Mouse (Mus musculus): ENCODE data around the gene Eftud2. TPM values are rescaled to one million over a fixed set of nuclear protein-coding genes. Genes with fewer than 3 reads are reported as not detected.

Eftud2 gene
- polyA plus RNA-seq, 1 experiment from 2014 or later = 167 TPM

GRCm38 (mm10) chr11:102835549-102835948 lies 45.2 kb downstream of the Eftud2 start, which contains the start of gene Higd1b:
Gene Higd1b, plus strand, starts transcription at chr11:102835849.
- no peak for ATAC-seq (ENCODE audit: insufficient number of reproducible peaks, low FRiP score, low TSS enrichment, low read depth)
- Histone ChIP-seq H3K4me3 (replicated peaks) (no peak within 1 kb of the TSS), H3K36me3 (peaks cover 40% of the 10 kb centered on the region), H3K9me3 (replicated peaks) (no peaks in the 10 kb centered on the region), H3K9ac (no peak within 1 kb of the TSS), H3K4me1 (0 out of 2 replicates have a peak, but pooled peaks cover 4% of the 10 kb centered on the region), H3K4me2 (replicated peaks) (no peak within 1 kb of the TSS), H3K27me3 (no peaks in the 10 kb centered on the region), H3K27ac (replicated peaks) (no peak within 1 kb of the TSS)
- WGBS = 61% methylated on average over 4 of the region's 4 CpGs

- no peak overlapping the region for H3K27ac ChIP-seq (replicated peaks)
- H3K9me3 ChIP-seq (replicated peaks) = no peaks in the 10 kb centered on the region
- H3K4me2 ChIP-seq (replicated peaks) = no peak overlapping the region
- no peaks in the 10 kb centered on the region for H3K27me3 ChIP-seq
- H3K4me1 ChIP-seq = 0 out of 2 replicates have a peak, but pooled peaks cover 4% of the 10 kb centered on the region
- no peak for ATAC-seq (ENCODE audit: insufficient number of reproducible peaks, low FRiP score, low TSS enrichment, low read depth)
- 83% methylated on average over 10 of the region's 10 CpGs for WGBS
- H3K36me3 ChIP-seq = peaks cover 27% of the 10 kb centered on the region
- H3K4me3 ChIP-seq (replicated peaks) = no peak overlapping the region
- no peak overlapping the region for H3K9ac ChIP-seq
Observed at GRCm38 (mm10) chr11:102834219-102834618, 46.6 kb downstream of the Eftud2 start.

GRCm38 (mm10) chr11:102832700-102833297 lies 48.0 kb downstream of the Eftud2 start:
- Histone ChIP-seq H3K9me3 (replicated peaks) (no peaks in the 10 kb centered on the region), H3K4me3 (replicated peaks) (no peak overlapping the region), H3K4me2 (replicated peaks) (no peak overlapping the region), H3K27me3 (no peaks in the 10 kb centered on the region), H3K9ac (no peak overlapping the region), H3K36me3 (peaks cover 13% of the 10 kb centered on the region), H3K27ac (replicated peaks) (no peak overlapping the region), H3K4me1 (0 out of 2 replicates have a peak, but pooled peaks cover 4% of the 10 kb centered on the region)
- 48% methylated on average over 18 of the region's 18 CpGs for WGBS
- ATAC-seq (ENCODE audit: insufficient number of reproducible peaks, low FRiP score, low TSS enrichment, low read depth) = no peak

- Histone ChIP-seq H3K36me3 (no peaks in the 10 kb centered on the region), H3K27ac (replicated peaks) (no peak overlapping the region), H3K9me3 (replicated peaks) (no peaks in the 10 kb centered on the region), H3K9ac (no peak overlapping the region), H3K4me3 (replicated peaks) (no peak overlapping the region), H3K4me2 (replicated peaks) (no peak overlapping the region), H3K4me1 (0 out of 2 replicates have a peak, but pooled peaks cover 4% of the 10 kb centered on the region), H3K27me3 (no peaks in the 10 kb centered on the region)
- 75% methylated on average over 4 of the region's 4 CpGs for WGBS
- ATAC-seq (ENCODE audit: insufficient number of reproducible peaks, low FRiP score, low TSS enrichment, low read depth) = no peak
Observed at GRCm38 (mm10) chr11:102830276-102830675, 50.5 kb downstream of the Eftud2 start.

- ATAC-seq (ENCODE audit: insufficient number of reproducible peaks, low FRiP score, low TSS enrichment, low read depth) = no peak
- no peak overlapping the region for H3K27ac ChIP-seq (replicated peaks)
- H3K4me1 ChIP-seq = no peaks in the 10 kb centered on the region
- no peak overlapping the region for H3K4me3 ChIP-seq (replicated peaks)
- WGBS = 37% methylated on average over 4 of the region's 4 CpGs
- no peak overlapping the region for H3K9ac ChIP-seq
- H3K36me3 ChIP-seq = no peaks in the 10 kb centered on the region
- H3K4me2 ChIP-seq (replicated peaks) = no peak overlapping the region
- no peaks in the 10 kb centered on the region for H3K27me3 ChIP-seq
- H3K9me3 ChIP-seq (replicated peaks) = no peaks in the 10 kb centered on the region
Observed at GRCm38 (mm10) chr11:102827097-102827496, 53.7 kb downstream of the Eftud2 start.

- ATAC-seq (ENCODE audit: insufficient number of reproducible peaks, low FRiP score, low TSS enrichment, low read depth) = no peak
- Histone ChIP-seq H3K9ac (no peak overlapping the region), H3K27ac (replicated peaks) (no peak overlapping the region), H3K4me3 (replicated peaks) (no peak overlapping the region), H3K27me3 (no peaks in the 10 kb centered on the region), H3K9me3 (replicated peaks) (no peaks in the 10 kb centered on the region), H3K4me2 (replicated peaks) (no peak overlapping the region), H3K4me1 (no peaks in the 10 kb centered on the region), H3K36me3 (no peaks in the 10 kb centered on the region)
- 73% methylated on average over 2 of the region's 2 CpGs for WGBS
Observed at GRCm38 (mm10) chr11:102826476-102826875, 54.3 kb downstream of the Eftud2 start.

- WGBS = 56% methylated on average over 6 of the region's 6 CpGs
- ATAC-seq (ENCODE audit: insufficient number of reproducible peaks, low FRiP score, low TSS enrichment, low read depth) = no peak
- Histone ChIP-seq H3K4me2 (replicated peaks) (no peak overlapping the region), H3K27me3 (no peaks in the 10 kb centered on the region), H3K4me3 (replicated peaks) (no peak overlapping the region), H3K36me3 (no peaks in the 10 kb centered on the region), H3K4me1 (peaks cover 20% of the 10 kb centered on the region), H3K9ac (no peak overlapping the region), H3K9me3 (replicated peaks) (no peaks in the 10 kb centered on the region), H3K27ac (replicated peaks) (no peak overlapping the region)
Observed at GRCm38 (mm10) chr11:102821231-102821630, 59.6 kb downstream of the Eftud2 start.

GRCm38 (mm10) chr11:102820432-102820831 lies 60.4 kb downstream of the Eftud2 start:
- Histone ChIP-seq H3K9ac (no peak overlapping the region), H3K27me3 (no peaks in the 10 kb centered on the region), H3K9me3 (replicated peaks) (no peaks in the 10 kb centered on the region), H3K4me3 (replicated peaks) (no peak overlapping the region), H3K4me1 (peaks cover 26% of the 10 kb centered on the region), H3K4me2 (replicated peaks) (no peak overlapping the region), H3K27ac (replicated peaks) (no peak overlapping the region), H3K36me3 (no peaks in the 10 kb centered on the region)
- 14% methylated on average over 3 of the region's 3 CpGs for WGBS
- no peak for ATAC-seq (ENCODE audit: insufficient number of reproducible peaks, low FRiP score, low TSS enrichment, low read depth)

GRCm38 (mm10) chr11:102819783-102820385 lies 60.9 kb downstream of the Eftud2 start:
- peaks cover 26% of the 10 kb centered on the region for H3K4me1 ChIP-seq
- no peaks in the 10 kb centered on the region for H3K9me3 ChIP-seq (replicated peaks)
- H3K4me3 ChIP-seq (replicated peaks) = peak overlapping the region; percentile 84
- ATAC-seq (ENCODE audit: insufficient number of reproducible peaks, low FRiP score, low TSS enrichment, low read depth) = no peak
- H3K9ac ChIP-seq = no peak overlapping the region
- H3K4me2 ChIP-seq (replicated peaks) = peak overlapping the region; percentile 80
- H3K27me3 ChIP-seq = no peaks in the 10 kb centered on the region
- H3K36me3 ChIP-seq = no peaks in the 10 kb centered on the region
- 3% methylated on average over 14 of the region's 14 CpGs for WGBS
- H3K27ac ChIP-seq (replicated peaks) = peak overlapping the region; percentile 98

GRCm38 (mm10) chr11:102819021-102819782 lies 61.6 kb downstream of the Eftud2 start, which contains the start of gene Gjc1:
Gene Gjc1, minus strand, starts transcription at chr11:102819700.
- Histone ChIP-seq H3K27ac (replicated peaks) (peak within 1 kb of the TSS; percentile 98), H3K9me3 (replicated peaks) (no peaks in the 10 kb centered on the region), H3K9ac (peak within 1 kb of the TSS; percentile 87), H3K27me3 (no peaks in the 10 kb centered on the region), H3K36me3 (no peaks in the 10 kb centered on the region), H3K4me1 (peaks cover 26% of the 10 kb centered on the region), H3K4me3 (replicated peaks) (peak within 1 kb of the TSS; percentile 84), H3K4me2 (replicated peaks) (peak within 1 kb of the TSS; percentile 80)
- under 1% methylated on average over 69 of the region's 97 CpGs for WGBS
- peak; percentile 90 for ATAC-seq (ENCODE audit: insufficient number of reproducible peaks, low FRiP score, low TSS enrichment, low read depth)
